Mouse (Mus musculus) CH12.LX (cell line): Measurements from ENCODE around the gene Epb41l3.

Source experiments
- CHD2 ChIP-seq: IDR thresholded peaks from 2 replicates; pipeline ENCODE4 v1.6.1; 2011; ENCODE audit warnings: low read length, improper control_type of control experiment
- ETS1 ChIP-seq: conservative IDR thresholded peaks from 2 replicates; pipeline ENCODE4 v1.6.1; 2012; ENCODE audit warnings: low read depth, mild to moderate bottlenecking, inconsistent platforms, low read length, improper control_type of control experiment, moderate library complexity
- HCFC1 ChIP-seq: IDR thresholded peaks from 2 replicates; pipeline ENCODE4 v1.6.1; 2012; ENCODE audit warnings: low read depth, mild to moderate bottlenecking, inconsistent platforms, low read length, improper control_type of control experiment
- MXI1 ChIP-seq: IDR thresholded peaks from 2 replicates; pipeline ENCODE4 v1.6.1; 2011; ENCODE audit warnings: mild to moderate bottlenecking, low read depth, low read length, improper control_type of control experiment
- POLR2A ChIP-seq: IDR thresholded peaks from 2 replicates; pipeline ENCODE4 v1.6.1; 2011; ENCODE audit warnings: low read depth, mild to moderate bottlenecking, improper control_type of control experiment, low read length

- TF ChIP-seq HCFC1 (no peak), MXI1 (no peak), ETS1 (no peak), POLR2A (no peak), CHD2 (no peak)
Observed at GRCm38 (mm10) chr17:69238810-69239373, 163.4 kb downstream of the Epb41l3 start.
